Mouse (Mus musculus) CH12.LX (cell line): Measurements from ENCODE around the gene Rab11fip5. TPM values are rescaled to one million over a fixed set of nuclear protein-coding genes. Genes with fewer than 3 reads are reported as not detected.

ENCODE experiments used
- DNase-seq: peaks from one replicate; pipeline ENCODE4 v3.0.0-alpha.2; 2013; ENCODE audit errors: extremely low read depth
- H3K27ac ChIP-seq: 2 replicates; pipeline ENCODE4 v1.5.1; 2012; ENCODE audit warnings: low read depth, mild to moderate bottlenecking, control low read depth, moderate library complexity; ENCODE audit not compliant: insufficient read depth
- H3K27me3 ChIP-seq: replicated peaks from 2 replicates; pipeline ENCODE3; 2012; ENCODE audit warnings: inconsistent platforms
- H3K36me3 ChIP-seq, 2 experiments: replicated peaks in 1 of 2; 2 replicates each; pipeline versions ENCODE3 to v1.6.1; 2012; ENCODE audit warnings: inconsistent platforms in 1 of 2, low read length in 1 of 2, mild to moderate bottlenecking in 1 of 2, mixed read lengths in 1 of 2, moderate library complexity in 1 of 2; ENCODE audit not compliant: control insufficient read depth in 1 of 2, insufficient read depth in 1 of 2
- H3K4me1 ChIP-seq, 2 experiments: 2 replicates each; pipeline ENCODE4 v1.6.1; 2012; ENCODE audit warnings: inconsistent platforms in 1 of 2, moderate library complexity in 1 of 2; ENCODE audit not compliant: insufficient read depth in 2 of 2, control insufficient read depth in 1 of 2
- H3K4me2 ChIP-seq: 2 replicates; pipeline ENCODE4 v1.6.1; 2012; ENCODE audit warnings: low read depth, mild to moderate bottlenecking, control low read depth; ENCODE audit not compliant: poor library complexity, insufficient read depth, severe bottlenecking
- H3K4me3 ChIP-seq, 3 experiments: fragments of 150-350 bp in 1 of 3; sonication (generic) in 1 of 3; replicated peaks in 1 of 3; 2 replicates each; pipeline versions ENCODE3 to v1.5.1; 2011 to 2012; ENCODE audit warnings: low read depth in 2 of 3, low read length in 2 of 3, mild to moderate bottlenecking in 2 of 3, moderate library complexity in 2 of 3, control low read depth in 1 of 3, improper control_type of control experiment in 1 of 3, inconsistent platforms in 1 of 3, mixed read lengths in 1 of 3; ENCODE audit not compliant: poor library complexity in 1 of 3
- H3K79me2 ChIP-seq: replicated peaks from 2 replicates; pipeline ENCODE4 v1.6.1; 2012; ENCODE audit warnings: mild to moderate bottlenecking, moderate library complexity; ENCODE audit not compliant: control insufficient read depth, poor library complexity, insufficient read depth, severe bottlenecking; ENCODE audit errors: extremely low read depth
- H3K9ac ChIP-seq: 2 replicates; pipeline ENCODE4 v1.6.1; 2012; ENCODE audit warnings: low read depth, mild to moderate bottlenecking, control low read depth, moderate library complexity; ENCODE audit not compliant: insufficient read depth
- H3K9me3 ChIP-seq: replicated peaks from 2 replicates; pipeline ENCODE3; 2012; ENCODE audit warnings: low read length, inconsistent platforms, mixed read lengths
- CHD1 ChIP-seq: IDR thresholded peaks from 2 replicates; pipeline ENCODE4 v1.6.1; 2012; ENCODE audit warnings: low read depth, low read length, improper control_type of control experiment, inconsistent platforms
- CHD2 ChIP-seq: IDR thresholded peaks from 2 replicates; pipeline ENCODE4 v1.6.1; 2011; ENCODE audit warnings: low read length, improper control_type of control experiment
- CTCF ChIP-seq, 2 experiments: IDR thresholded peaks in 1 of 2; conservative IDR thresholded peaks in 1 of 2; 2 replicates each; pipeline ENCODE4 v1.5.1; 2011 to 2012; ENCODE audit warnings: low read depth in 2 of 2, low read length in 2 of 2, improper control_type of control experiment in 1 of 2, inconsistent platforms in 1 of 2, mild to moderate bottlenecking in 1 of 2, moderate library complexity in 1 of 2
- E2F4 ChIP-seq: IDR thresholded peaks from 2 replicates; pipeline ENCODE4 v1.6.1; 2011; ENCODE audit warnings: low read depth, low read length, improper control_type of control experiment; ENCODE audit not compliant: insufficient replicate concordance
- ELF1 ChIP-seq: IDR thresholded peaks from 2 replicates; pipeline ENCODE4 v1.6.1; 2014; ENCODE audit warnings: low read depth, mild to moderate bottlenecking, inconsistent platforms, low read length, improper control_type of control experiment
- EP300 ChIP-seq: IDR thresholded peaks from 2 replicates; pipeline ENCODE4 v1.6.1; 2011; ENCODE audit warnings: low read length, improper control_type of control experiment
- IRF4 ChIP-seq: IDR thresholded peaks from 2 replicates; pipeline ENCODE4 v1.6.1; 2014; ENCODE audit warnings: low read depth, mild to moderate bottlenecking, inconsistent platforms, low read length, improper control_type of control experiment
- JUND ChIP-seq: conservative IDR thresholded peaks from 2 replicates; pipeline ENCODE4 v1.6.1; 2011; ENCODE audit warnings: low read depth, low read length, improper control_type of control experiment
- MAFK ChIP-seq: IDR thresholded peaks from 2 replicates; pipeline ENCODE4 v1.6.1; 2011; ENCODE audit warnings: low read length, improper control_type of control experiment; ENCODE audit not compliant: insufficient replicate concordance
- MAX ChIP-seq: IDR thresholded peaks from 2 replicates; pipeline ENCODE4 v1.6.1; 2011; ENCODE audit warnings: low read length, improper control_type of control experiment
- MAZ ChIP-seq: IDR thresholded peaks from 2 replicates; pipeline ENCODE4 v1.6.1; 2012; ENCODE audit warnings: low read depth, mild to moderate bottlenecking, inconsistent platforms, low read length, improper control_type of control experiment, moderate library complexity
- MEF2A ChIP-seq: IDR thresholded peaks from 2 replicates; pipeline ENCODE4 v1.6.1; 2014; ENCODE audit warnings: low read depth, mild to moderate bottlenecking, inconsistent platforms, low read length, improper control_type of control experiment, borderline replicate concordance
- MXI1 ChIP-seq: IDR thresholded peaks from 2 replicates; pipeline ENCODE4 v1.6.1; 2011; ENCODE audit warnings: mild to moderate bottlenecking, low read depth, low read length, improper control_type of control experiment
- MYC ChIP-seq: IDR thresholded peaks from 2 replicates; pipeline ENCODE4 v1.6.1; 2011; ENCODE audit warnings: low read depth, mild to moderate bottlenecking, improper control_type of control experiment, low read length
- NELFE ChIP-seq: IDR thresholded peaks from 2 replicates; pipeline ENCODE4 v1.6.1; 2011; ENCODE audit warnings: low read depth, low read length, improper control_type of control experiment
- PAX5 ChIP-seq: IDR thresholded peaks from 2 replicates; pipeline ENCODE4 v1.6.1; 2012; ENCODE audit warnings: low read length, inconsistent platforms, mixed read lengths
- POLR2AphosphoS2 ChIP-seq: IDR thresholded peaks from 2 replicates; pipeline ENCODE4 v1.6.1; 2011; ENCODE audit warnings: low read depth, low read length, improper control_type of control experiment
- SIN3A ChIP-seq: IDR thresholded peaks from 2 replicates; pipeline ENCODE4 v1.6.1; 2012; ENCODE audit warnings: low read length, improper control_type of control experiment, inconsistent platforms
- TBP ChIP-seq: conservative IDR thresholded peaks from 2 replicates; pipeline ENCODE4 v1.6.1; 2011; ENCODE audit warnings: low read depth, low read length, improper control_type of control experiment
- TCF12 ChIP-seq: IDR thresholded peaks from 2 replicates; pipeline ENCODE4 v1.6.1; 2014; ENCODE audit warnings: low read depth, mild to moderate bottlenecking, inconsistent platforms, low read length, improper control_type of control experiment
- UBTF ChIP-seq: IDR thresholded peaks from 2 replicates; pipeline ENCODE4 v1.6.1; 2012; ENCODE audit warnings: low read depth, mild to moderate bottlenecking, inconsistent platforms, low read length, improper control_type of control experiment, moderate library complexity
- USF1 ChIP-seq: IDR thresholded peaks from 2 replicates; pipeline ENCODE4 v1.6.1; 2014; ENCODE audit warnings: low read depth, mild to moderate bottlenecking, inconsistent platforms, low read length, improper control_type of control experiment
- USF2 ChIP-seq: conservative IDR thresholded peaks from 2 replicates; pipeline ENCODE4 v1.6.1; 2011; ENCODE audit warnings: low read depth, low read length, improper control_type of control experiment
- ZC3H11A ChIP-seq: IDR thresholded peaks from 2 replicates; pipeline ENCODE4 v1.6.1; 2012; ENCODE audit warnings: low read depth, mild to moderate bottlenecking, inconsistent platforms, low read length, improper control_type of control experiment
- ZMIZ1 ChIP-seq: IDR thresholded peaks from 2 replicates; pipeline ENCODE4 v1.6.1; 2012; ENCODE audit warnings: low read depth, mild to moderate bottlenecking, inconsistent platforms, low read length, improper control_type of control experiment
- dilution Hi-C: fragments of 300-500 bp; cut with MboI; formaldehyde crosslinking; loops from 2 replicates; pipeline ENCODE4 v1.14.3; 2020; ENCODE audit warnings: low sequenced_read_pairs; ENCODE audit not compliant: extremely low pct_unique_long_range_greater_than_20kb, extremely low pct_ligation_motif_present
- in situ Hi-C: fragments of 300-500 bp; cut with MboI; formaldehyde crosslinking; loops from 3 replicates; pipeline ENCODE4 v1.14.3; 2019; ENCODE audit warnings: low sequenced_read_pairs, low pct_ligation_motif_present, low pct_unique_long_range_greater_than_20kb, mixed read lengths
- polyA plus RNA-seq: library from polyadenylated mRNA; unstranded; fragments of >175 nt; gene quantifications from 2 replicates; pipeline ENCODE4 v1.2.1, GENCODE M21; 2012; ENCODE audit warnings: low read depth; ENCODE audit not compliant: insufficient read length
- total RNA-seq, 2 experiments: library from RNA; depleted of rRNA; stranded (reverse); fragments of 300-350 nt in 1 of 2; fragments of >200 nt in 1 of 2; gene quantifications; 2 replicates each; pipeline ENCODE4 v1.2.3; 2012 to 2014

The Rab11fip5 gene
- total and polyA plus RNA-seq, 3 experiments, result 0.13 to 0.30 (median 0.17) TPM

- TF ChIP-seq SIN3A (no peak), CTCF (conservative IDR thresholded peaks at IDR 0.05 in 1 of 2, IDR thresholded peaks at IDR 0.05 in 1 of 2; ENCODE audit: low read depth in 2 of 2, low read length in 2 of 2) (no peak), CHD1 (no peak), JUND (no peak), USF1 (no peak), TBP (no peak), MAZ (no peak), EP300 (no peak), PAX5 (no peak), TCF12 (no peak), E2F4 (no peak), ZMIZ1 (no peak), NELFE (no peak), ELF1 (no peak), ZC3H11A (no peak)
- TF ChIP-seq, all 38 proteins: peak for 0
- in situ Hi-C loops, result no loop called here
- dilution Hi-C loops, result no loop called here
Measured at GRCm38 (mm10) chr6:85358877-85359276, 15.6 kb downstream of the Rab11fip5 start.

GRCm38 (mm10) chr6:85356682-85357465, 17.6 kb downstream of the Rab11fip5 start:
- Histone ChIP-seq H3K4me3 (no peak overlapping the region), H3K27ac (no peak overlapping the region), H3K4me1 (no peaks in the 10 kb centered on the region), H3K27me3 (peaks cover 10% of the 10 kb centered on the region), H3K9ac (no peak overlapping the region), H3K9me3 (no peaks in the 10 kb centered on the region), H3K4me2 (no peak overlapping the region), H3K79me2 (no peaks in the 10 kb centered on the region), H3K36me3 (no peaks in the 10 kb centered on the region)
- DNase-seq, result no peak
- in situ Hi-C loops, result no loop called here
- dilution Hi-C loops, result no loop called here
- TF ChIP-seq MAZ, result no peak
- no peak for TF ChIP-seq NELFE
- TF ChIP-seq CHD2, result no peak
- TF ChIP-seq MAX, result no peak
- TF ChIP-seq MXI1, result no peak
- TF ChIP-seq MYC, result no peak
- TF ChIP-seq ELF1, result no peak
- TF ChIP-seq MAFK, result no peak
- no peak for TF ChIP-seq USF2
- TF ChIP-seq ZMIZ1, result no peak
- no peak for TF ChIP-seq POLR2AphosphoS2
- TF ChIP-seq IRF4, result no peak
- no peak for TF ChIP-seq E2F4
- TF ChIP-seq UBTF, result no peak
- no peak for TF ChIP-seq MEF2A
- no peak for TF ChIP-seq EP300

More at GRCm38 (mm10) chr6:85358877-85359276, 15.6 kb downstream of the Rab11fip5 start:
- Histone ChIP-seq H3K36me3 (no peaks in the 10 kb centered on the region), H3K4me3 (no peak overlapping the region), H3K4me2 (no peak overlapping the region), H3K79me2 (no peaks in the 10 kb centered on the region), H3K4me1 (no peaks in the 10 kb centered on the region), H3K27me3 (peaks cover 18% of the 10 kb centered on the region), H3K9ac (no peak overlapping the region), H3K9me3 (peaks cover 2% of the 10 kb centered on the region), H3K27ac (no peak overlapping the region)
- no peak for DNase-seq
